Mouse (Mus musculus) erythroblast, embryonic 14.5 days (primary cell): ENCODE measurements around the gene Celsr2. TPM values are rescaled to one million over a fixed set of nuclear protein-coding genes. Genes with fewer than 3 reads are reported as not detected.
A peak's percentile ranks its signal among the peaks of the same experiment; 100 is the strongest.

Experiments used
- H3K27me3 ChIP-seq: 2 replicates; pipeline ENCODE4 v1.6.1; 2012; ENCODE audit warnings: inconsistent platforms; ENCODE audit not compliant: control insufficient read depth
- H3K36me3 ChIP-seq: 2 replicates; pipeline ENCODE4 v1.6.1; 2012; ENCODE audit warnings: mild to moderate bottlenecking, inconsistent platforms; ENCODE audit not compliant: control insufficient read depth
- H3K4me1 ChIP-seq: 2 replicates; pipeline ENCODE4 v1.6.1; 2012; ENCODE audit warnings: inconsistent platforms; ENCODE audit not compliant: control insufficient read depth
- H3K4me3 ChIP-seq: replicated peaks from 2 replicates; pipeline ENCODE3; 2012; ENCODE audit warnings: moderate library complexity, mild to moderate bottlenecking, inconsistent platforms
- H3K9me3 ChIP-seq: 2 replicates; pipeline ENCODE4 v1.6.1; 2012; ENCODE audit warnings: low read length, inconsistent platforms, mixed read lengths; ENCODE audit not compliant: control insufficient read depth
- GATA1 ChIP-seq: IDR thresholded peaks from 2 replicates; pipeline ENCODE4 v1.6.1; 2012; ENCODE audit warnings: low read length, inconsistent platforms, mixed read lengths
- TAL1 ChIP-seq: IDR thresholded peaks from 3 replicates; pipeline ENCODE4 v1.6.1; 2012; ENCODE audit warnings: low read length, inconsistent platforms, mixed read lengths
- polyA plus RNA-seq: library from polyadenylated mRNA; stranded (reverse); fragments of >175 nt; gene quantifications from 2 replicates; pipeline ENCODE4 v1.2.3, GENCODE M21; 2012

Celsr2 gene
- polyA plus RNA-seq, 1 experiment: 0.15 TPM

- Histone ChIP-seq H3K4me3 (peak overlapping the region; percentile 85), H3K27me3 (no peaks in the 10 kb centered on the region), H3K4me1 (peaks cover 60% of the 10 kb centered on the region), H3K36me3 (peaks cover 38% of the 10 kb centered on the region), H3K9me3 (no peaks in the 10 kb centered on the region)
- no peak for TF ChIP-seq GATA1
- TF ChIP-seq TAL1: no peak
These were observed 30.9 kb downstream of the Celsr2 start for GRCm38 (mm10) chr3:108384425-108384824.

GRCm38 (mm10) chr3:108383485-108384354 is 31.6 kb downstream of the Celsr2 start, which contains the start of gene Psrc1:
Gene Psrc1 (plus strand): TSS chr3:108383839.
- H3K36me3 ChIP-seq: peaks cover 38% of the 10 kb centered on the region
- TF ChIP-seq TAL1 (no peak), GATA1 (no peak)
- peak within 1 kb of the TSS; percentile 85 for H3K4me3 ChIP-seq
- H3K27me3 ChIP-seq: no peaks in the 10 kb centered on the region
- no peaks in the 10 kb centered on the region for H3K9me3 ChIP-seq
- peaks cover 59% of the 10 kb centered on the region for H3K4me1 ChIP-seq

- Histone ChIP-seq H3K36me3 (peaks cover 27% of the 10 kb centered on the region), H3K27me3 (no peaks in the 10 kb centered on the region), H3K4me3 (peak overlapping the region; percentile 85), H3K4me1 (peaks cover 59% of the 10 kb centered on the region), H3K9me3 (no peaks in the 10 kb centered on the region)
- TF ChIP-seq GATA1 (no peak), TAL1 (no peak)
These were observed 33.1 kb downstream of the Celsr2 start for GRCm38 (mm10) chr3:108381945-108382875.

- no peak for TF ChIP-seq GATA1
- TF ChIP-seq TAL1: no peak
These were observed 34.7 kb downstream of the Celsr2 start for GRCm38 (mm10) chr3:108380695-108381094.

GRCm38 (mm10) chr3:108378875-108379663 is 36.3 kb downstream of the Celsr2 start:
- TF ChIP-seq GATA1: no peak
- TF ChIP-seq TAL1: no peak
- Histone ChIP-seq H3K9me3 (no peaks in the 10 kb centered on the region), H3K4me1 (peaks cover 39% of the 10 kb centered on the region), H3K27me3 (no peaks in the 10 kb centered on the region), H3K4me3 (no peak overlapping the region), H3K36me3 (no peaks in the 10 kb centered on the region)

More at GRCm38 (mm10) chr3:108380695-108381094, 34.7 kb downstream of the Celsr2 start:
- Histone ChIP-seq H3K4me1 (peaks cover 53% of the 10 kb centered on the region), H3K27me3 (no peaks in the 10 kb centered on the region), H3K36me3 (peaks cover 12% of the 10 kb centered on the region), H3K9me3 (no peaks in the 10 kb centered on the region), H3K4me3 (no peak overlapping the region)

- Histone ChIP-seq H3K4me3 (no peak overlapping the region), H3K4me1 (no peaks in the 10 kb centered on the region; the same call in 1 of the 2 replicates), H3K27me3 (no peaks in the 10 kb centered on the region; the same call in 1 of the 2 replicates), H3K9me3 (no peaks in the 10 kb centered on the region), H3K36me3 (no peaks in the 10 kb centered on the region)
- TF ChIP-seq TAL1: no peak
- TF ChIP-seq GATA1: no peak
These were observed 42.7 kb downstream of the Celsr2 start for GRCm38 (mm10) chr3:108372691-108373090.

- no peaks in the 10 kb centered on the region; the same call in 1 of the 2 replicates for H3K4me1 ChIP-seq
- H3K27me3 ChIP-seq: no peaks in the 10 kb centered on the region; the same call in 1 of the 2 replicates
- TF ChIP-seq GATA1: no peak
- no peak overlapping the region for H3K4me3 ChIP-seq
- H3K36me3 ChIP-seq: no peaks in the 10 kb centered on the region
- no peaks in the 10 kb centered on the region for H3K9me3 ChIP-seq
These were observed 43.1 kb downstream of the Celsr2 start for GRCm38 (mm10) chr3:108372274-108372673.

GRCm38 (mm10) chr3:108368721-108369120 is 46.6 kb downstream of the Celsr2 start:
- Histone ChIP-seq H3K36me3 (no peaks in the 10 kb centered on the region), H3K27me3 (no peaks in the 10 kb centered on the region; the same call in 1 of the 2 replicates), H3K9me3 (no peaks in the 10 kb centered on the region), H3K4me1 (no peaks in the 10 kb centered on the region; the same call in 1 of the 2 replicates), H3K4me3 (no peak overlapping the region)
- TF ChIP-seq GATA1 (no peak), TAL1 (no peak)
